Mouse (Mus musculus) kidney, embryonic 14.5 days (tissue): ENCODE measurements around the gene Olfr1383. TPM values are rescaled to one million over a fixed set of nuclear protein-coding genes. Genes with fewer than 3 reads are reported as not detected.
A peak's percentile ranks its signal among the peaks of the same experiment; 100 is the strongest.
"Not testable (repeated sequence)": the region's sequence is repeated elsewhere in the genome, so short reads cannot be mapped to it uniquely, and the experiment has no call there.

Experiments used
- ATAC-seq: fragments of 200-750 bp; cut with Nextera tagmentation; 2 replicates; pipeline ENCODE4 v1.8.0; 2017; ENCODE audit warnings: moderate number of reproducible peaks, mild to moderate bottlenecking, moderate TSS enrichment, moderate library complexity; ENCODE audit not compliant: low FRiP score, low TSS enrichment
- H3K27ac ChIP-seq: fragments of 300-500 bp; sonication (generic); 2 replicates; pipeline ENCODE4 v1.5.1; 2014; ENCODE audit warnings: low read depth, mild to moderate bottlenecking, low read length, moderate library complexity, mixed read lengths
- H3K27me3 ChIP-seq: fragments of 300-500 bp; sonication (generic); 2 replicates; pipeline ENCODE4 v1.6.1; 2014; ENCODE audit warnings: mild to moderate bottlenecking, low read length; ENCODE audit not compliant: control insufficient read depth, insufficient read depth
- H3K36me3 ChIP-seq: fragments of 300-500 bp; sonication (generic); 2 replicates; pipeline ENCODE4 v1.6.1; 2014; ENCODE audit warnings: low read length, mixed read lengths; ENCODE audit not compliant: control insufficient read depth, insufficient read depth
- H3K4me1 ChIP-seq: fragments of 300-500 bp; sonication (generic); 2 replicates; pipeline ENCODE4 v1.6.1; 2014; ENCODE audit warnings: low read length, mixed read lengths; ENCODE audit not compliant: control insufficient read depth, insufficient read depth
- H3K4me2 ChIP-seq: fragments of 300-500 bp; sonication (generic); replicated peaks from 2 replicates; pipeline ENCODE4 v1.6.1; 2014; ENCODE audit warnings: low read depth, mild to moderate bottlenecking, low read length
- H3K4me3 ChIP-seq: fragments of 300-500 bp; sonication (generic); 2 replicates; pipeline ENCODE4 v1.5.1; 2014; ENCODE audit warnings: mild to moderate bottlenecking, low read length
- H3K9ac ChIP-seq: fragments of 300-500 bp; sonication (generic); 2 replicates; pipeline ENCODE4 v1.6.1; 2014; ENCODE audit warnings: low read depth, mild to moderate bottlenecking, low read length, moderate library complexity
- H3K9me3 ChIP-seq: fragments of 300-500 bp; sonication (generic); 2 replicates; pipeline ENCODE4 v1.6.1; 2016; ENCODE audit warnings: low read length; ENCODE audit not compliant: control insufficient read depth
- WGBS: fragments of 180-500 bp; shearing (Covaris S2); extraction: QIAGEN DNeasy Blood & Tissue Kit; methylation state at CpG from one replicate; pipeline ENCODE4 v1.1.7; 2014; 5-methylcytosine and 5-hydroxymethylcytosine counted together
- polyA plus RNA-seq: library from polyadenylated mRNA; unstranded; fragments of >200 nt; fragmentation: Nextera tagmentation; extraction: Ambion mirVana; gene quantifications from 2 replicates; pipeline ENCODE4 v1.2.1, GENCODE M21; 2014

The Olfr1383 gene
- polyA plus RNA-seq: not detected in 2 replicates

DNA sequence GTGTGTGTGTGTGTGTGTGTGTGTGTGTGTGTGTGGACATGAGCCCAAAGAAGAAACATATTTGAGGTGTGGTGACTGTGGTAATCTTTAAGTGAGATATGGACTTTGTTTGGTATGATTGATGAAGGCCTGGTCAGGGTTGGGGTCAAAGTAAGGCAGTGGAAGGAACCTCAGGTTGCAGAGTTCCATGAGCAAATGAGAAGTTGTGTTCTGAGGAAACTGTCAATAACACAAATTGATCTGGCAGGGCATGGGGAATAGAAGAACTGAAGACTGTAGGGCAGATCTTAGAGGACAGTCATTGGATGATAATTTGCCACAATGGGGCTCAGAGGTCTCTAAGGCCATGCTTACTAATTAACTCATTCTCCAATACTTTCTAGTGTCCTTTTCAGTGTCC lies at the start of gene Olfr1383:
Gene Olfr1383, plus strand, starts transcription at position 301 of the 400 bp plus-strand sequence.
- Histone ChIP-seq H3K4me3 (no peak within 1 kb of the TSS), H3K4me1 (no peaks in the 10 kb centered on the region), H3K4me2 (no peak within 1 kb of the TSS), H3K36me3 (no peaks in the 10 kb centered on the region), H3K9me3 (no peaks in the 10 kb centered on the region), H3K27ac (no peak within 1 kb of the TSS), H3K27me3 (no peaks in the 10 kb centered on the region), H3K9ac (no peak within 1 kb of the TSS)
- no peak for ATAC-seq

DNA sequence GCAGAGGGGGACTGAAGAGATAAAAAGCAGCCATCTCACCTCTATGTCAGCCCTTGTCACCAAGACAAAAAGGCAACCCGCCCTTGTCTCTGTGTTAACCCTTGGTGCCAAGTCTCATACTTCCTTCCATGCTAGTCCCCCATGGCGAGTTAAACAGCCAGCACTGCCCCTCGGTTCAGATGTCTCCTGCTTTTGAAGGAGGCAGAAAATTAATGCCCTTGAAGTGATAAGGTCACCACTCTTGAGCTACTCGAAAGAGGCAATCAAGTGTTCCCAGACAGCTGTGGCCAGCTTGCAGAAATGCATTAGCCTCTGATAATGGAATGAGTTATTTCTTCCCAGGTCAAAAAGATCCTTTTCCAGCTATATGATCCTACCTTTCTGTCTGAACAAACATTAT lies 33.5 kb upstream of the Olfr1383 start:
- H3K27me3 ChIP-seq: no peaks in the 10 kb centered on the region
- no peaks in the 10 kb centered on the region for H3K9me3 ChIP-seq
- no peaks in the 10 kb centered on the region for H3K4me1 ChIP-seq
- no peak overlapping the region for H3K9ac ChIP-seq
- H3K27ac ChIP-seq: no peak overlapping the region
- WGBS: 11% methylated on average over 4 of the region's 4 CpGs
- no peaks in the 10 kb centered on the region for H3K36me3 ChIP-seq
- ATAC-seq: peak; percentile 94
- no peak overlapping the region for H3K4me3 ChIP-seq
- no peak overlapping the region for H3K4me2 ChIP-seq

DNA sequence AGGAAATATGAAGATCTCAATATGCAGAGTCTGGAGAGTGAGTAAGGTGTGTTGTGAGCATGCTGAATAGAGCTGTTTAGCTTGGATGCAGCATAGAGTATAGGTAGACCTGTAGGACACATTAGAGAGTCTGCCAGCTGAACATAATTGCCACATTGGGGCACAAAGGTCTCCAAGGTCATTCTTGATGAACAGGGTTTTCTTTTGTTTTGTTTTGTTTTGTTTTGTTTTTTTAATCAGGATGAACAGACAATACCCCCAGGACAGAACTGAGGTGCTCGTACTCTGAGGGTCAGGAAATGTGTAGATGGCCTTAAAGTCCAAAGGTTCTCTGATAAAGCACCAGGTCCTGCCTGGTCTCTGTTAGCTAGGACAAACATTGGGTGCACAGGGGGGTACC lies 30.7 kb upstream of the Olfr1383 start, which contains the start of gene Olfr1385:
Gene Olfr1385, plus strand, starts transcription at position 301 of the 400 bp plus-strand sequence.
- H3K27ac ChIP-seq, H3K4me1 ChIP-seq, H3K4me3 ChIP-seq, H3K36me3 ChIP-seq, H3K9me3 ChIP-seq, H3K9ac ChIP-seq, H3K27me3 ChIP-seq, H3K4me2 ChIP-seq, ATAC-seq: not testable (repeated sequence)
- 80% methylated on average over 1 of the region's 1 CpGs for WGBS

DNA sequence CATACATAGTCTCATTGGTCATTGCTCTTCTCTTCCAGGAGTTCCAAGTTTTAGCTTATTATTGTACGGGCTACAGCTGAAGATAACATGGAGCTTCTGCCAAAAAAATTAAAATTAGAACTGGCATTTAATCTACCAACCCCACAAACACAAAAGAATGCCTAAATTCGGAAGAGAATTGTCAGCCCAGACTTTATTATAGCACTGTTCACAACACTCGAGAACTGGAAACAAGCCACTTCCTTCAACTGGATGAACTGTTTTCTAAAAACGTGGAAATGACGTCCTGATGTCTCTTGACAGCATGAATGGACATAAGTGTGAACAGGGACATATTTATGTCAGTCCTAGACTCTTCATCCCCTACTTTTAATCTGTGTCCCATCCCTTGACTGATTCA lies 1.4 kb upstream of the Olfr1383 start:
- no peaks in the 10 kb centered on the region for H3K4me1 ChIP-seq
- no peaks in the 10 kb centered on the region for H3K36me3 ChIP-seq
- H3K27me3 ChIP-seq: no peaks in the 10 kb centered on the region
- no peaks in the 10 kb centered on the region for H3K9me3 ChIP-seq
- H3K4me3 ChIP-seq: no peak overlapping the region
- H3K9ac ChIP-seq: no peak overlapping the region
- 78% methylated on average over 5 of the region's 5 CpGs for WGBS
- no peak overlapping the region for H3K27ac ChIP-seq
- ATAC-seq: no peak
- H3K4me2 ChIP-seq: no peak overlapping the region

DNA sequence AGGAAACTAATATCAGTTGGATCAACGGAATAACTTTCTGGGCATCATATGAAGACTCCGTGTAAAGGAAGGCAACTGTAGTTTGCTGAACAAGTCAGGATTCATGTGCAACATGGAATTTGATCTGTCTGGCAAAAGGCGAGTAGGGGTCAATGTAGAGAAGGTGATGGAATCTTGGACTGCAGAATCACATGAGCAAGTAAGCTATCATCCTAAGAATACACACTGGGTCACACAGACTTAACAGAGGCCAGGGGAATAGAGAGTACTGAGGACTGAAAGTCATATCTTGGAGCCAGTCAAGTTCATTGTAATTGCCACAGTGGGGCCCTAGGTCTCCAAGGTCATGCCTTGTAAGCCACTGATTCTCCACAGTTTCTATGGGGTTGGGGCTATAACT lies 8.5 kb downstream of the Olfr1383 start, which contains the start of gene Olfr1382:
Gene Olfr1382, plus strand, starts transcription at position 301 of the 400 bp plus-strand sequence.
- H3K4me2 ChIP-seq: no peak within 1 kb of the TSS
- H3K9me3 ChIP-seq: no peaks in the 10 kb centered on the region
- H3K36me3 ChIP-seq: no peaks in the 10 kb centered on the region
- H3K27me3 ChIP-seq: no peaks in the 10 kb centered on the region
- no peak within 1 kb of the TSS for H3K27ac ChIP-seq
- 85% methylated on average over 3 of the region's 3 CpGs for WGBS
- no peak within 1 kb of the TSS for H3K9ac ChIP-seq
- H3K4me3 ChIP-seq: no peak within 1 kb of the TSS
- no peak for ATAC-seq
- H3K4me1 ChIP-seq: no peaks in the 10 kb centered on the region

DNA sequence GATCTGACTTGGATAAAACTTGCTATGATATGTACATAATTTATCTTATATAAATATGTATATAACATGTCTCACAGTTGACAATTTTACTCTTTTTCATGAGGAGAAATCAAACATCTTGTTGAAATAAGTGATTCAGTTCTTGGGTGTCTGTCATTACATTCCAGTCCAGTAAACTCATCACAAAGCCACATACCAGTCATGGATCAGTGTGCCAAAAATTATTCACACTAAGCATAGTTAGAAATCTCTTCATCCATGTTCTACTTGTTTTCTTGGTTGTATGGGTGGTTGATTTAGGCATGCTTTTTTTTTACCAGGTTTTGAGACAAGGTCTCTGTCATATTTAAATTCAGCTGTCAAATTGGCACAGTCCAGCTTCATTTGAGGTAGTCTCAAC lies 13.3 kb downstream of the Olfr1383 start:
- H3K27me3 ChIP-seq: no peaks in the 10 kb centered on the region
- no peak overlapping the region for H3K9ac ChIP-seq
- no peak overlapping the region for H3K27ac ChIP-seq
- no peak overlapping the region for H3K4me2 ChIP-seq
- H3K36me3 ChIP-seq: no peaks in the 10 kb centered on the region
- ATAC-seq: no peak
- no peaks in the 10 kb centered on the region for H3K9me3 ChIP-seq
- H3K4me3 ChIP-seq: no peak overlapping the region
- no peaks in the 10 kb centered on the region for H3K4me1 ChIP-seq

DNA sequence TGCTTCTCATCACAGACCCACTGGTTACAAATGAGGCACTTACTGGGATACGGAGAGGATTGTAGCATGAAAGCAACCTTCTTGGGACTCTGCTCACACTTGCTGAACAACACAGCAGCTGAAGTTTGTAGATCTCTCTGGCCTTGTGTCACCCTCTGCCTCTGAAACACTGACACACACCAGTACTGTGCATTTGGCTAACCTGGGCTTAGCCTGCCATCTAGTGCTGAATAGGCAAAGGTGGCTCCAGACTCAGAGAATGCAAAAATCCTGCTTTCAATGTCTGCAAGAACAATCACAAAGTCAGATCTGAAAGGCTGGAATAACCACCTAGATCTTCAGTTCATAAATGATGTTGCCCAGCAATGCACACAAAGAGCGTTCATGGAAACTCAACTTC lies 17.2 kb downstream of the Olfr1383 start:
- H3K4me1 ChIP-seq, H3K4me2 ChIP-seq, H3K27me3 ChIP-seq, H3K27ac ChIP-seq, H3K9ac ChIP-seq, H3K36me3 ChIP-seq, H3K4me3 ChIP-seq, ATAC-seq, H3K9me3 ChIP-seq: not testable (repeated sequence)
- 78% methylated on average over 2 of the region's 2 CpGs for WGBS

DNA sequence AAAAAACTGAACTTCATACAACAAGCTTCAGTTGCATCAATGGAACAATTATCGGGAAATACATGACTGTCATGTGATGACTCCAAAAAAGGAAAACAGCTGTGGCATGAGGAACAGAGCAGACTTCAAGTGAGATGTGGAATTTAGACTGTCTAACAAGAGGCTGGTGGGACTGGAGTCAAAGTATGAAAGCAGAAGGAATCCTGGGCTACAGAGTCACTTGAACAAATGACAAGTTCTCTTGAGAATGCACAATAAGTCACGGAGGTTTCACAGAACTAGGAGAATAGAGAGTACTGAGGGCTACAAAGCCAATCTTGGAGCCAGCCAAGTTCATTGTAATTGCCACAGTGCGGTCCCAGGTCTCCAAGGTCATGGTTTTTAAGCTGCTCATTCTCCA lies 23.7 kb downstream of the Olfr1383 start, which contains the start of gene Olfr1381:
Gene Olfr1381, plus strand, starts transcription at position 301 of the 400 bp plus-strand sequence.
- not testable (repeated sequence) for H3K36me3 ChIP-seq, H3K4me3 ChIP-seq, H3K27ac ChIP-seq, H3K4me2 ChIP-seq, H3K9me3 ChIP-seq, ATAC-seq, H3K4me1 ChIP-seq, H3K27me3 ChIP-seq, H3K9ac ChIP-seq
- 60% methylated on average over 3 of the region's 3 CpGs for WGBS

DNA sequence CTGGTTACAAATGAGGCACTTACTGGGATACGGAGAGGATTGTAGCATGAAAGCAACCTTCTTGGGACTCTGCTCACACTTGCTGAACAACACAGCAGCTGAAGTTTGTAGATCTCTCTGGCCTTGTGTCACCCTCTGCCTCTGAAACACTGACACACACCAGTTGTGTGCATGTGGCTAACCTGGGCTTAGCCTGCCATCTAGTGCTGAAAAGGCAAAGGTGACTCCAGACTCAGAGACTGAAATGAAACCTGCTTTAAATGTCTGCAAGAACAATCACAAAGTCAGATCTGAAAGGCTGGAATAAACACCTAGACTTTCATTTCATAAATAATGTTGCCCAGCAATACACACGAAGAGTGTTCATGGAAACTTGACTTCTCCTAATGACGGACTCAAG lies 34.6 kb downstream of the Olfr1383 start:
- H3K27me3 ChIP-seq, H3K9ac ChIP-seq, H3K4me2 ChIP-seq, H3K4me3 ChIP-seq, H3K9me3 ChIP-seq, H3K27ac ChIP-seq, H3K36me3 ChIP-seq, ATAC-seq, H3K4me1 ChIP-seq: not testable (repeated sequence)
- 72% methylated on average over 3 of the region's 3 CpGs for WGBS
